Mouse (Mus musculus): Measurements from ENCODE around the gene Pigt.

The Pigt gene

GRCm38 (mm10) chr2:164486258-164487114 lies 10.8 kb upstream of the Pigt start:
- in situ Hi-C loops (cut with MboI, MseI) = loop anchor here (10.0 kb wide), 1 partner anchor 918 kb away; the partner anchor contains the start of gene Ocstamp

GRCm38 (mm10) chr2:164487115-164487527 lies 10.2 kb upstream of the Pigt start:
- in situ Hi-C loops (cut with MboI, MseI) = loop anchor here (10.0 kb wide), 1 partner anchor 918 kb away; the partner anchor contains the start of gene Ocstamp

GRCm38 (mm10) chr2:164487812-164488211 lies 9.5 kb upstream of the Pigt start:
- in situ Hi-C loops (cut with MboI, MseI) = loop anchor here (10.0 kb wide), 1 partner anchor 917 kb away; the partner anchor contains the start of gene Ocstamp

- in situ Hi-C loops (cut with MboI, MseI) = no loop called here
Observed at GRCm38 (mm10) chr2:164494126-164494525, 3.2 kb upstream of the Pigt start.

GRCm38 (mm10) chr2:164496331-164496730 lies 989 bp upstream of the Pigt start:
- in situ Hi-C loops (cut with MboI, MseI) = no loop called here

- in situ Hi-C loops (cut with MboI, MseI) = no loop called here
Observed at GRCm38 (mm10) chr2:164497691-164498268, 460 bp downstream of the Pigt start.

GRCm38 (mm10) chr2:164499317-164499716 lies 2.0 kb downstream of the Pigt start:
- in situ Hi-C loops (cut with MboI, MseI) = no loop called here

GRCm38 (mm10) chr2:164500511-164500910 lies 3.2 kb downstream of the Pigt start:
- in situ Hi-C loops (cut with MboI, MseI) = no loop called here

GRCm38 (mm10) chr2:164504919-164505318 lies 7.6 kb downstream of the Pigt start:
- in situ Hi-C loops (cut with MboI, MseI) = no loop called here

GRCm38 (mm10) chr2:164505619-164506347 lies 8.5 kb downstream of the Pigt start:
- in situ Hi-C loops (cut with MboI, MseI) = no loop called here

- in situ Hi-C loops (cut with MboI, MseI) = no loop called here
Observed at GRCm38 (mm10) chr2:164507811-164508210, 10.5 kb downstream of the Pigt start.

GRCm38 (mm10) chr2:164510621-164511190 lies 13.4 kb downstream of the Pigt start:
- in situ Hi-C loops (cut with MboI, MseI) = no loop called here

GRCm38 (mm10) chr2:164512121-164512909 lies 15.0 kb downstream of the Pigt start:
- in situ Hi-C loops (cut with MboI, MseI) = no loop called here

GRCm38 (mm10) chr2:164513389-164513788 lies 16.1 kb downstream of the Pigt start:
- in situ Hi-C loops (cut with MboI, MseI) = no loop called here

GRCm38 (mm10) chr2:164514916-164515315 lies 17.6 kb downstream of the Pigt start:
- in situ Hi-C loops (cut with MboI, MseI) = no loop called here

- in situ Hi-C loops (cut with MboI, MseI) = no loop called here
Observed at GRCm38 (mm10) chr2:164515897-164516296, 18.6 kb downstream of the Pigt start.

GRCm38 (mm10) chr2:164516592-164516991 lies 19.3 kb downstream of the Pigt start:
- in situ Hi-C loops (cut with MboI, MseI) = no loop called here

- in situ Hi-C loops (cut with MboI, MseI) = no loop called here
Observed at GRCm38 (mm10) chr2:164517485-164518221, 20.3 kb downstream of the Pigt start.

- in situ Hi-C loops (cut with MboI, MseI) = no loop called here
Observed at GRCm38 (mm10) chr2:164518266-164519170, 21.2 kb downstream of the Pigt start.
